Mouse (Mus musculus): Measurements from ENCODE around the gene Car14.
A peak's percentile ranks its signal among the peaks of the same experiment; 100 is the strongest.
"Not testable (repeated sequence)": the region's sequence is repeated elsewhere in the genome, so short reads cannot be mapped to it uniquely, and the experiment has no call there.

The Car14 gene

DNA sequence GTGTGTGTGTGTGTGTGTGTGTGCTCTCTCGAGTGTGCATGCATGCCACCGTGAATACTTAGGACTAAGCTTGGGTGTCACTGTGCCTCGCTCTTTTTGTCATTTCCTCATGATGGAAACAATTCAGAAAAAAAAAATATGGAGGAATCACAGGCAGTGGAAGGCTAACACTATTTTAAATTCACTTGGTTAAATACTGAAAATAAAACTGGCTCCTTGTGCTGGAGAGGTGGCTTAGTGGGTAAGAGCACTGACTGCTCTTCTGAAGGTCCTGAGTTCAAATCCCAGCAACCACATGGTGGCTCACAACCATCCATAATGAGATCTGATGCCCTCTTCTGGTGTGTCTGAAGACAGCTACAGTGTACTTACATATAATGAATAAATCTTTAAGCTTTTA, 46.2 kb downstream of the Car14 start:
- DNase-seq (ENCODE audit: extremely low read depth, insufficient read length, low spot score), result not testable (repeated sequence)

DNA sequence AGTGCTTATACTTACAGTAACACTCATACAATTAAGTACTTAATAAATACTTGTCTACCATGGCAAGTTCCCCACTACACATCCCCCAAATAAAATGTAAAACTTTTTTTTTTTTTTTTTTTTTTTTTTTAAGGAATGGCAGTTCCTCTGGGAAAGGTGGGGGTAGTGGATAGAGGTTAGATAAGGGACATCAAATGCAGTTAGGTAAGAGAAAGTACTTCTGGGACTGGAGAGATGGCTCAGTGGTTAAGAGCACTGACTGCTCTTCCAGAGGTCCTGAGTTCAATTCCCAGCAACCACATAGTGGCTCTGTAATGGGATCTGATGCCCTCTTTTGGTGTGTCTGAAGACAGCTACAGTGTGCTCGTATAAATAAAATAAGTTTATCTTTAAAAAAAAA, 47.4 kb downstream of the Car14 start:
- not testable (repeated sequence) for DNase-seq (ENCODE audit: extremely low read depth, insufficient read length, low spot score)

DNA sequence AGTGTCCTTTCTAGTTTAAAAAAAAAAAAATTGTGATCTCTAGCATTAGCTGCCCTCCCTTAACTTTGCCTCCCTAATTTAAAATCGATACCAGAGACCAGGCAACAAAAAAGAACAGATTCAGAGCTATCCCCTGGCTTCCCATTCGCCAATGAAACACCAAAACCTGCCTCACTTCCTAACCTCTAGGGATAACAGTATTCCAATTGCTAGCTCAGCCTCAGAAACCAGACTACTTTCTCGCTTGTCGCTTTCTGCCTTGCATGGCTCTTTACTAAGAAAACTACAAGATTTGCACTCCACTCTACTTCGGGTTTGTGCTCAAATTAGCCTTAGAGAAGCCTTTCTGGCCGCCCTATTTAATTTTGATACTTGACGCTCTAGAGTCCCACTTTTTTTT, 48.4 kb downstream of the Car14 start:
- no peak for DNase-seq (ENCODE audit: extremely low read depth, insufficient read length, low spot score)

DNA sequence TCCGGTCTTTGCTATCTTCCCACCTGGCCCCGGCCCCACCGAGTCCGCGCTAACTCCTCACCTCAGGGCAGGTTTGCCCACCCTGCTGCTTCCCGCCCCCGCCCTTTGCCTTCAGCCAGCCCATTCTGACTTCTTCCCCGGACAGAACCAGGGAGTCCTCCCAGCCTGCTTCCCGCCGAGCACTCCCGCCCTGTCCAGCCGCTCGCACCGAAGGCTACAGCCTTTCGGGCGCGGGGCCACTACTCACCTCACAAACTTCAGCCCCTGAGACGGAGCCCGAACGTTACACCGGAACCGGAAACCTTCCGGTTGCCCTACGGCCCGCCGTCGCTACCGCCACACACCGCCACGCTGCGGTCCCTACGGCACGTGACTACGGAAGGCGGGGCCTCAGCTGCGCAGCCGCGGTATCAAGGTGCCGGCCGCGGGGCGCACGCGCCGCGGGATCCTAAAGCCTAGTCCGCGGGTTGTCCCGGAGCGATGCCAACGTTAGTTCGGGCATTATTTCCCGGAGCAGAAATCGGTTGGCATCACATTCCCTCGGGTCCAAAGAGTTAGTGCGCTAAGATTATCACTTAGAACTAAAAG, 48.9 kb downstream of the Car14 start, which contains the start of gene Prpf3:
Gene Prpf3 (minus strand): TSS at position 384 of the 588 bp plus-strand sequence.
- peak; percentile 95 for DNase-seq (ENCODE audit: extremely low read depth, insufficient read length, low spot score)

DNA sequence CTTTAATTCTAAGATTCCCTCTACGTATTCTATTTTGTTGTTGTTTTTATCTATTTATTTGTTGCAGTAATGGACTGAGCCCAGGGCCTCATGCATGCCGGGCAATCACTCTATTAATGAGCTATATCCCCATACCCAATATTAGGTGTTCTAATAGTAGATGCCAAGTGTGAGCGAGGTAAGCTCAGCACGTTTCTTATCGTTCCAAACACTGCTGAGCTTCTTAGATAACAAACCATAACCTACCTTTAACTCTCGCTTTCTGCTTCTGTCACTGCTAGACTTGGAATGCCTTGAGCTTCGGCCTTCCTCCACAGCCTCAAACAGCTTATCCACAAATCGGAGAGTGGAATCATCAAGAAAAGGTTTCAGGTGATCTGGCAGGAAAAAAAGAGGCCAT, 53.2 kb downstream of the Car14 start:
- no peak for DNase-seq (ENCODE audit: extremely low read depth, insufficient read length, low spot score)

DNA sequence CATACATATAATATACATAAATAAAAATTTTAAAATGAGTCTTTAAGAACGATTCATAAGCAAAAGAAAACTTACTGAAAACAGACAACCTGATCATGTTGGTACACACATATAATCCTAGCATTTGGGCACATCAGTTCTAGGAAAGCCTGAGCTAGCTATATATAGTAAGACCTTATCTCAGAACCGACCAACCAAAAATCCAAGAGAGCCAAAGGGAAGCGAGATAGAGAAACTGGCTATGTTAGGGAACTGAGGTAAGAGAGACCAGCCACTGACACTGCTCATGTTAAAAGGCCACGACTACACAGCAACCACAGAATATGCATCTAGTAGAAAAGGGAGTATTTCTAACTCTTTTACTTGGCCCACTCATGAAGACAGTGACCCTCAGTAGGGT, 53.9 kb downstream of the Car14 start:
- no peak for DNase-seq (ENCODE audit: extremely low read depth, insufficient read length, low spot score)
